Mouse (Mus musculus) forebrain, embryonic 14.5 days (tissue): ENCODE results near the gene Ints13. TPM values are rescaled to one million over a fixed set of nuclear protein-coding genes. Genes with fewer than 3 reads are reported as not detected.

Experiments
- ATAC-seq: fragments of 200-750 bp; cut with Nextera tagmentation; 2 replicates; pipeline ENCODE4 v1.8.0; 2017; ENCODE audit warnings: mild to moderate bottlenecking, moderate library complexity
- DNase-seq: peaks from one replicate; pipeline ENCODE4 v3.0.0-alpha.2; 2015; ENCODE audit warnings: low spot score
- H3K27ac ChIP-seq: fragments of 300-500 bp; sonication (generic); 2 replicates; pipeline ENCODE4 v1.5.1; 2014; ENCODE audit warnings: low read depth, mild to moderate bottlenecking, control low read depth, low read length, moderate library complexity
- H3K27me3 ChIP-seq: fragments of 300-500 bp; sonication (generic); replicated peaks from 2 replicates; pipeline ENCODE4 v1.6.1; 2014; ENCODE audit warnings: low read length, control low read depth, mixed read lengths; ENCODE audit not compliant: control insufficient read depth, insufficient read depth
- H3K36me3 ChIP-seq: fragments of 300-500 bp; sonication (generic); 2 replicates; pipeline ENCODE4 v1.6.1; 2014; ENCODE audit warnings: low read length, control low read depth; ENCODE audit not compliant: control insufficient read depth, insufficient read depth
- H3K4me1 ChIP-seq: fragments of 300-500 bp; sonication (generic); 2 replicates; pipeline ENCODE4 v1.6.1; 2014; ENCODE audit warnings: antibody characterized with exemption, low read length, control low read depth; ENCODE audit not compliant: control insufficient read depth, insufficient read depth
- H3K4me2 ChIP-seq: fragments of 300-500 bp; sonication (generic); 2 replicates; pipeline ENCODE4 v1.6.1; 2014; ENCODE audit warnings: mild to moderate bottlenecking, control low read depth, low read length
- H3K4me3 ChIP-seq: fragments of 300-500 bp; sonication (generic); 2 replicates; pipeline ENCODE4 v1.5.1; 2014; ENCODE audit warnings: low read depth, low read length, control low read depth
- H3K9ac ChIP-seq: fragments of 300-500 bp; sonication (generic); 2 replicates; pipeline ENCODE4 v1.6.1; 2014; ENCODE audit warnings: mild to moderate bottlenecking, low read length, control low read depth, moderate library complexity
- H3K9me3 ChIP-seq: fragments of 300-500 bp; sonication (generic); replicated peaks from 2 replicates; pipeline ENCODE4 v1.6.1; 2016; ENCODE audit warnings: low read length, control low read depth, mixed read lengths; ENCODE audit not compliant: control insufficient read depth
- WGBS: fragments of 180-500 bp; shearing (Covaris S2); extraction: QIAGEN DNeasy Blood & Tissue Kit; methylation state at CpG from one replicate; pipeline ENCODE4 v1.1.7; 2014; 5-methylcytosine and 5-hydroxymethylcytosine counted together
- polyA plus RNA-seq: library from polyadenylated mRNA; unstranded; fragments of >200 nt; fragmentation: Nextera tagmentation; extraction: Ambion mirVana; gene quantifications from 2 replicates; pipeline ENCODE4 v1.2.1, GENCODE M21; 2014

Ints13 gene
- polyA plus RNA-seq, 1 experiment from 2014 or later: 52.9 TPM

DNA sequence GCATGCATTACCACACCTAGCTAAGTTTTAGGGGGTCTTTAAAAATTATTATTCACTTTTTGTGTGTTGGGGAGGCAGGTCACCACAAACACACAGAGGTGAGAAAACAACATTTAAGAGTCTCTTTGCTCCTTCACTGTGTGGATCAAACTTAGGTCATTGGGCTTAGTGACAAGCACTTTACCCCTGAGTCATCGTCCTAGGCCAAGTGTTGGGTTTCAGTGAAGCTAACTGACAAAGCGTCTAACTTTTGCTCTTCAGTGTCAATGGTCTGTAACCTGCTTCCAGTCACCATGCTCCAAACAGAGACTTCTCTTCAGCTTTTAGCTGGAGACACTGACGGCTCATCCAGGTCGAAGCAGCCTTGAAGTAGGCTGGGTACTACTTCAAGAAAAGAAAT is 44.5 kb downstream of the Ints13 start:
- H3K4me3 ChIP-seq: no peak overlapping the region
- H3K4me2 ChIP-seq: no peak overlapping the region
- no peak overlapping the region for H3K27ac ChIP-seq
- H3K9me3 ChIP-seq: no peaks in the 10 kb centered on the region
- H3K36me3 ChIP-seq: no peaks in the 10 kb centered on the region
- no peak for DNase-seq
- no peaks in the 10 kb centered on the region for H3K27me3 ChIP-seq
- no peak overlapping the region for H3K9ac ChIP-seq
- WGBS: 91% methylated on average over 4 of the region's 4 CpGs
- no peaks in the 10 kb centered on the region for H3K4me1 ChIP-seq
- ATAC-seq: no peak

DNA sequence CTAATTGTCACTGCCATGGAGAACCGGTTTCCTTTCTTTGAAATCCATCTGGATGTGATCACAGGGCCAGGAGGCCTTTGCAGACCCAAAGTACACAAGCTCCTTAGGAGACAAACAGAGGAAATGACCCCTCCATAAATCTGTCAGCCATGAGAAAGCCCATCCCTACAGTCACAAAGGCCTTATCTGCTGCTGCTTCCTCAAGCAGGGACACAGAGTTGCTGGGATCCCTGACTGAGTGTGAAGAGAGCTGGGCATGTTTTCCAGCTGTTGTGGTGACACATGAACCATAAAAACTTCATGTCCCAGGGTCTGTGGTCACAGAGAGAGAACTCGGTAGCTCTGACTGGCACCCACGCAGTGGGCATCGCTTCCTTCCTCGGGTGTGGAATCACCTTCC is 46.9 kb downstream of the Ints13 start:
- Histone ChIP-seq H3K9me3 (no peaks in the 10 kb centered on the region), H3K4me3 (no peak overlapping the region), H3K4me1 (no peaks in the 10 kb centered on the region), H3K36me3 (no peaks in the 10 kb centered on the region), H3K27me3 (no peaks in the 10 kb centered on the region), H3K27ac (no peak overlapping the region), H3K9ac (no peak overlapping the region), H3K4me2 (no peak overlapping the region)
- ATAC-seq: no peak
- 89% methylated on average over 5 of the region's 5 CpGs for WGBS
- DNase-seq: no peak

DNA sequence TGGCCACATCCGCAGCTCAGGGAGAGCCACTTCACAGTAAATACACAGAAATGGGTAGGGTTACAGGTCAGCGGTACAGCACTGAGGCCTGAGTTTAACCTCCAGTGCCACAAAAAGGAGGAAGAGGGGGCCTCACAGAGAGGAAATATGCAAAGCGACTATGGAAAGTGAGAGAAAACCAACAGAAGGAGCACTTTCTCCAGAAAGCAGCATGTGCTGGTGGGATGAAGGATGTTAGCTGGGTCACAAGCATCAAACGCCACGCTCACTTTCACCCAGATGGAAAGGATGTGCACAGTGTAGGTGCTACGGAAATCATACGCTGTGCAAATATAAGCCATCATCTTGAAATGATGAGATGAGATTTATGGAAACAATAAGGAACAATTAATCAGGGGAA is 47.3 kb downstream of the Ints13 start:
- WGBS: 89% methylated on average over 7 of the region's 7 CpGs
- H3K4me3 ChIP-seq: no peak overlapping the region
- ATAC-seq: no peak

DNA sequence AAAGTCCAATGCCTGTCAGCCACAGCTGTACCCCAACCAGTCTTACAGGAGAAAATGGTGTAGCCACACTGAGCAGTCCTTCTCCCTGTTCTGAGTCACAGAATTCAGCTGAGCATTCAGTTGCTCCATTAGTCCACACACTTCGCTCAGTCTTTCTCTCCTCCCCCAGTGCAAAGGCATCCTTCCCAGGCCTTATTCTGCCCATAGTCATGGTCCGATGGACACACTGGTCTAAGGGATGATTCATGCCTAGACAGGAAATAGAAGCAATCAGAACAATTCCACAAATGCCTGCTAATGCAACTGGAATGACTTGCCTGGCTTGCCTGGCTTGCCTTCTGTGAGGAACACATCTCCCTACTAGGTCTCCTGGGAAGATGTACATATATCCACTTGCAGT is 50.1 kb downstream of the Ints13 start:
- Histone ChIP-seq H3K4me2 (no peak overlapping the region), H3K27me3 (no peaks in the 10 kb centered on the region), H3K27ac (no peak overlapping the region), H3K4me3 (no peak overlapping the region), H3K36me3 (no peaks in the 10 kb centered on the region), H3K9me3 (no peaks in the 10 kb centered on the region), H3K4me1 (no peaks in the 10 kb centered on the region), H3K9ac (no peak overlapping the region)
- ATAC-seq (no peak), DNase-seq (no peak)
- WGBS: 93% methylated on average over 2 of the region's 2 CpGs

More for the DNA sequence above, 47.3 kb downstream of the Ints13 start:
- Histone ChIP-seq H3K27ac (no peak overlapping the region), H3K9ac (no peak overlapping the region), H3K4me2 (no peak overlapping the region), H3K4me1 (no peaks in the 10 kb centered on the region), H3K27me3 (no peaks in the 10 kb centered on the region), H3K36me3 (no peaks in the 10 kb centered on the region), H3K9me3 (no peaks in the 10 kb centered on the region)
- no peak for DNase-seq

DNA sequence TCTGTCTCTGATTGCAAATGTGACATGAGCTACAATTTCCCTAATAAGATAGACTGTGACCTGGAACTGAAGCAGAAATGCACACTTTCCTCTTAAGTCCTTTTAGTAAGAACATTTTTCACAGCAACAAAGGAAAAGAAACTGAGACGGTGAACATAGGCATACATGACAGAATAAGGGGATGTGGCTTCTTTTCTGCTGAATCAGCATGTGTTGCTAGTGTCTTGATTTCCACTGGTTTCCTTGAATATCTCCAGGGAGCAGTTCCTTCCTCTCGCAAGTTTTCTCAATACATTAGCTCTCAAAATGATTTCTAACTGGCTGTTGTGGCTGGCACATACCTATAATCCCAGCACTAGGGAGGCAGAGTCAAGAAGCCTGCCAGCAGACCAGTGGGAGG is 52.1 kb downstream of the Ints13 start:
- Histone ChIP-seq H3K9me3 (no peaks in the 10 kb centered on the region), H3K27ac (no peak overlapping the region), H3K36me3 (no peaks in the 10 kb centered on the region), H3K9ac (no peak overlapping the region), H3K4me1 (no peaks in the 10 kb centered on the region), H3K4me3 (no peak overlapping the region), H3K4me2 (no peak overlapping the region), H3K27me3 (no peaks in the 10 kb centered on the region)
- WGBS: 89% methylated on average over 2 of the region's 2 CpGs
- DNase-seq (no peak), ATAC-seq (no peak)

DNA sequence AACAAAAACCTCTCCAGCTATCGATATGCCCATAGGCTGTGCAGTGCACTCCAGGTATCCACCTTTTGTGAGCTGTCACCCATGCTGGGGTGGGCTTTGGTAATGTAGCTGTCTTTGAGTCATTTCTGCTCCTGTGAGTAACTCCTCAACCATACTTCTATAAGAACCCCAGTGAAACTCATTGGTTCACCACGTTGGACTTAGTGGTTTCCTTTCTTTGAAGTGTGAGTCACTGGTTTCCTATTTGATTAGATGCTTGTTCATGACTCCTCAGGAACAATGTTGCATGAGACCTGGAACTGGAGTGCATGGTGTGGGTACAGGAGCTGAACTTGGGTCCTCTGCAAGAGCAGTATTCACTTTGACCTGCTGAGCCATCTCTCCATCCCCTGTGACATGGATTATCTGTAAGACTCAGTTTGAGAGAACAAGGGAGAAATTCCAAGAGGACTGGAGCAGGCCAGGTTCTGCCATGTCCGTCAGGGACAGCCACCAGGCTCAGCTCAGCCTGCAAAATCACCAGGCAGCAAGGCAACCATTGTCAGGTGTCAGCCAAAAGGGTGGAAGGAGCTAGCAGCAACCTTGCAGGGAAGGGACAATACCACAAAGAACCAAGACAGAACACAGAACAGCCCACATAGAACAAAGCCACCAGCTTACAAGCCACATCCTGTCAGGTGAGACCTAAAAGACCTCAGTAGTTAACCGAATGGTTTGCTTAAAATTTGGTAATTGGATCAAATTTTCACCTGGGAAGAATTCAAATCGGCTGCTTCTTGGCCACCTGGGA is 56.0 kb downstream of the Ints13 start:
- H3K36me3 ChIP-seq: no peaks in the 10 kb centered on the region
- no peak overlapping the region for H3K9ac ChIP-seq
- H3K9me3 ChIP-seq: no peaks in the 10 kb centered on the region
- H3K4me1 ChIP-seq: no peaks in the 10 kb centered on the region
- H3K27me3 ChIP-seq: no peaks in the 10 kb centered on the region
- H3K27ac ChIP-seq: no peak overlapping the region
- H3K4me3 ChIP-seq: no peak overlapping the region
- DNase-seq: no peak
- 79% methylated on average over 5 of the region's 5 CpGs for WGBS
- ATAC-seq: no peak
- no peak overlapping the region for H3K4me2 ChIP-seq

DNA sequence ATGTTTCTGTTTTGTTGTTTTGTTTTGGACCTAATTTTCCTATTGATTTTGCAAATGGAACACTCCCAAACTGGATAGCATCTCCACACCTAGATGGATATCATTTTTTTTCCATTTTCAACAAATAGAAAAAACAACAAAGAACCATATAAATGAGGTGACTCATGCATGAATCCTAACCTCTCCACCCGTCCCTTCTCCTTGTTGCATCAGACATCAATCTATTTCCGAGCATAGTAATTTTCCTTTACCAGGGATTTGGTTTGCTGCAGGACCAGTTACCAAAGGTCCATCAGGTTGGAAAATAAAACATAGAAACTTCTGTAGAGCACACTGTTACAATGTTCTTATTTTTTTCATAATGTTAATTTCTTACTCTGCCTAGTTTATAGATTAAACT is 58.6 kb downstream of the Ints13 start:
- Histone ChIP-seq H3K27ac (no peak overlapping the region), H3K36me3 (no peaks in the 10 kb centered on the region), H3K4me1 (no peaks in the 10 kb centered on the region), H3K4me3 (no peak overlapping the region), H3K9ac (no peak overlapping the region), H3K9me3 (no peaks in the 10 kb centered on the region), H3K27me3 (no peaks in the 10 kb centered on the region), H3K4me2 (no peak overlapping the region)
- 71% methylated on average over 2 of the region's 2 CpGs for WGBS
- no peak for ATAC-seq
- no peak for DNase-seq

DNA sequence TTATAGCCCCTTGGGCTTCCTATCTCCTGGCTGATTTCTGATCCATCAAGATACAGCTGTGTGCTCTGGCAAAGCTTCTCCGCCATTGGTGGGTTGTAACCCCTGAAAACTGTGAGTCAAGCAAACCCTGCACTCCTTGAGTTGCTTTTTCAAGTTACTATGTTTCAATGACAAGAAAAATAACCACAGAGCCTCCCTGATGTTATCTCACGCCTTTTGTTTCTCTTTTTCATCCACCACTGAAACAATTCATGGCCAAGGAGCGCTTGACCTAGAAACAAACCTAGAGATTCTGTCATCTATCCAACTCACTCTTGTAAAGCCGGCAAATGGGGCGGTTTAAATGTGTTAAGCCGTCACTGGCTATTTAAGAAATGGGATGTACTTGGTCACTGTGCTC is 61.7 kb downstream of the Ints13 start:
- H3K9ac ChIP-seq: no peak overlapping the region
- 85% methylated on average over 6 of the region's 6 CpGs for WGBS
- no peak for DNase-seq
- no peak overlapping the region for H3K4me3 ChIP-seq
- H3K4me1 ChIP-seq: no peaks in the 10 kb centered on the region
- no peaks in the 10 kb centered on the region for H3K27me3 ChIP-seq
- H3K9me3 ChIP-seq: no peaks in the 10 kb centered on the region
- no peaks in the 10 kb centered on the region for H3K36me3 ChIP-seq
- H3K4me2 ChIP-seq: no peak overlapping the region
- no peak for ATAC-seq
- H3K27ac ChIP-seq: no peak overlapping the region

DNA sequence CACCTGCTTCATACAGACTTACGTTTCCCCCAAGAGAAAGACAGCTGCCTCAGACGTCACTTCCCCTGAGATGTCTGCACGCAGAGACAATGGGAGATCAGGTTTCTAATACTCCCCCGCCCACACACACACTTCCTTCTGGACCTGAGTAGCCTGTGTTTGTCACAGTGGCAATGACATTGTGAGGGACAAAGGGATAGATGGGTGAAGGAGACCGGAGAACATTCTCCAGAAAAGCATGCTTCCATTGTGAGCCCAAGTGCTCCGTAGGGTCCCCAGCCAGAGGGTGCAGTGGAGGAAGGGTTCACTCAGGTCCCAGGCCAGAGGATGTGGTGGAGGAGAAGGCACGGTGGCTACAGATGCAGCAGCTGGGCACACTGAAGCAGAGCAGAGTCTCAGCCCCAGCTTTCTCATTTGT is 63.1 kb downstream of the Ints13 start:
- no peak for DNase-seq
- Histone ChIP-seq H3K27ac (no peak overlapping the region), H3K4me2 (no peak overlapping the region), H3K4me1 (no peaks in the 10 kb centered on the region), H3K4me3 (no peak overlapping the region), H3K9me3 (no peaks in the 10 kb centered on the region), H3K9ac (no peak overlapping the region), H3K27me3 (no peaks in the 10 kb centered on the region), H3K36me3 (no peaks in the 10 kb centered on the region)
- ATAC-seq: no peak
- 48% methylated on average over 7 of the region's 7 CpGs for WGBS
